Mouse (Mus musculus) lung, adult 2 months (tissue): ENCODE measurements at regions not wholly inside any gene's neighbourhood (a gene's known extent, or its start where the extent isn't known, plus 50 kb on each side); places are given as distances from the start of the nearest gene placed in this dataset.

Source experiments
- CTCF ChIP-seq: fragments of 200-500 bp; IDR thresholded peaks from 2 replicates; pipeline ENCODE4 v1.5.1; 2011; ENCODE audit warnings: mild to moderate bottlenecking, low read length, control low read depth; ENCODE audit not compliant: insufficient read depth
- POLR2A ChIP-seq: fragments of 200-500 bp; IDR thresholded peaks from 2 replicates; pipeline ENCODE4 v1.6.1; 2011; ENCODE audit warnings: low read depth, mild to moderate bottlenecking, control low read depth, low read length, borderline replicate concordance; ENCODE audit errors: extremely low read depth

GRCm38 (mm10) chr9:62627071-62628000 is 50.3 kb upstream of the Itga11 start:
- TF ChIP-seq CTCF (no peak), POLR2A (no peak)
